Mouse (Mus musculus) liver, adult 2 months (tissue): ENCODE data around the gene Ndrg4. TPM values are rescaled to one million over a fixed set of nuclear protein-coding genes. Genes with fewer than 3 reads are reported as not detected.
A peak's percentile ranks its signal among the peaks of the same experiment; 100 is the strongest.

Source experiments
- DNase-seq: peaks from one replicate; pipeline ENCODE4 v3.0.0-alpha.2; 2011; ENCODE audit warnings: low read depth, low spot score; ENCODE audit errors: extremely low read depth
- H3K27ac ChIP-seq: fragments of 200-500 bp; replicated peaks from 2 replicates; pipeline ENCODE4 v1.5.1; 2012; ENCODE audit warnings: low read depth, mild to moderate bottlenecking, control low read depth, inconsistent platforms, low read length; ENCODE audit not compliant: insufficient read depth
- H3K27me3 ChIP-seq: fragments of 200-500 bp; 2 replicates; pipeline ENCODE4 v1.6.1; 2012; ENCODE audit warnings: mild to moderate bottlenecking, moderate library complexity, low read length, inconsistent platforms; ENCODE audit not compliant: control insufficient read depth, insufficient read depth
- H3K36me3 ChIP-seq: fragments of 200-500 bp; 2 replicates; pipeline ENCODE4 v1.6.1; 2012; ENCODE audit warnings: low read length, inconsistent platforms; ENCODE audit not compliant: control insufficient read depth, insufficient read depth
- H3K4me1 ChIP-seq: fragments of 200-500 bp; 2 replicates; pipeline ENCODE4 v1.6.1; 2011; ENCODE audit warnings: low read length; ENCODE audit not compliant: control insufficient read depth, insufficient read depth
- H3K4me3 ChIP-seq: fragments of 200-500 bp; 2 replicates; pipeline ENCODE4 v1.5.1; 2011; ENCODE audit warnings: low read depth, mild to moderate bottlenecking, control low read depth, low read length, moderate library complexity; ENCODE audit not compliant: insufficient read depth
- H3K79me2 ChIP-seq: fragments of 200-500 bp; 2 replicates; pipeline ENCODE4 v1.6.1; 2012; ENCODE audit warnings: inconsistent platforms, mild to moderate bottlenecking, low read length, moderate library complexity; ENCODE audit not compliant: control insufficient read depth, insufficient read depth
- H3K9ac ChIP-seq: fragments of 200-500 bp; 2 replicates; pipeline ENCODE4 v1.6.1; 2012; ENCODE audit warnings: low read depth, mild to moderate bottlenecking, control low read depth, inconsistent platforms, low read length
- CTCF ChIP-seq: fragments of 200-500 bp; IDR thresholded peaks from 2 replicates; pipeline ENCODE4 v1.5.1; 2011; ENCODE audit warnings: low read depth, low read length, control low read depth
- POLR2A ChIP-seq: fragments of 200-500 bp; IDR thresholded peaks from 2 replicates; pipeline ENCODE4 v1.6.1; 2011; ENCODE audit warnings: low read length, control low read depth; ENCODE audit not compliant: insufficient read depth; ENCODE audit errors: extremely low read depth
- WGBS: fragments of 180-500 bp; shearing (Covaris S2); methylation state at CpG from one replicate; pipeline ENCODE4 v1.1.7; 2018; 5-methylcytosine and 5-hydroxymethylcytosine counted together
- polyA plus RNA-seq: library from polyadenylated mRNA; depleted of rRNA; stranded (reverse); fragments of >200 nt; gene quantifications from 2 replicates; pipeline ENCODE4 v1.2.3, GENCODE M21; 2012
- total RNA-seq: library from RNA; depleted of rRNA; stranded (reverse); fragments of >200 nt; gene quantifications from 2 replicates; pipeline ENCODE4 v1.2.3, GENCODE M21; 2014

Ndrg4 gene
- total and polyA plus RNA-seq, 2 experiments, result 0.26 to 0.55 TPM

GRCm38 (mm10) chr8:95716546-95717335 lies 40.0 kb downstream of the Ndrg4 start:
- Histone ChIP-seq H3K27me3 (no peaks in the 10 kb centered on the region), H3K4me3 (peak overlapping the region; percentile 97), H3K9ac (peak overlapping the region; percentile 96), H3K4me1 (peaks cover 10% of the 10 kb centered on the region), H3K79me2 (no peaks in the 10 kb centered on the region), H3K36me3 (peaks cover 24% of the 10 kb centered on the region), H3K27ac (0 out of 2 replicates have a peak overlapping the region, but pooled peaks have one; percentile 54)
- DNase-seq, result no peak
- 17% methylated on average over 21 of the region's 21 CpGs for WGBS
- TF ChIP-seq POLR2A (no peak), CTCF (no peak)

GRCm38 (mm10) chr8:95727625-95728024 lies 50.8 kb downstream of the Ndrg4 start:
- Histone ChIP-seq H3K79me2 (no peaks in the 10 kb centered on the region), H3K4me3 (no peak overlapping the region), H3K27ac (no peak overlapping the region), H3K9ac (no peak overlapping the region), H3K36me3 (peaks cover 72% of the 10 kb centered on the region), H3K4me1 (no peaks in the 10 kb centered on the region), H3K27me3 (no peaks in the 10 kb centered on the region)
- 80% methylated on average over 4 of the region's 4 CpGs for WGBS
- DNase-seq, result no peak
- no peak for TF ChIP-seq CTCF

- no peak for TF ChIP-seq CTCF
- no peak for TF ChIP-seq POLR2A
- Histone ChIP-seq H3K4me3 (no peak overlapping the region), H3K79me2 (no peaks in the 10 kb centered on the region; the same call in 1 of the 2 replicates), H3K27ac (no peak overlapping the region), H3K9ac (no peak overlapping the region), H3K4me1 (no peaks in the 10 kb centered on the region), H3K27me3 (no peaks in the 10 kb centered on the region), H3K36me3 (peaks cover 76% of the 10 kb centered on the region)
- 73% methylated on average over 7 of the region's 7 CpGs for WGBS
- DNase-seq, result no peak
Observed at GRCm38 (mm10) chr8:95738596-95738995, 61.8 kb downstream of the Ndrg4 start.

GRCm38 (mm10) chr8:95741732-95742131 lies 65.0 kb downstream of the Ndrg4 start:
- DNase-seq, result no peak
- WGBS, result 80% methylated on average over 7 of the region's 7 CpGs
- H3K4me1 ChIP-seq, result no peaks in the 10 kb centered on the region

GRCm38 (mm10) chr8:95748028-95748427 lies 71.2 kb downstream of the Ndrg4 start:
- no peaks in the 10 kb centered on the region for H3K27me3 ChIP-seq
- WGBS, result 94% methylated on average over 4 of the region's 4 CpGs
- H3K27ac ChIP-seq, result no peak overlapping the region
- DNase-seq, result no peak
- peaks cover 74% of the 10 kb centered on the region for H3K36me3 ChIP-seq
- TF ChIP-seq POLR2A, result no peak
- no peak for TF ChIP-seq CTCF
- H3K79me2 ChIP-seq, result no peaks in the 10 kb centered on the region; the same call in 1 of the 2 replicates
- H3K4me1 ChIP-seq, result peaks cover 5% of the 10 kb centered on the region; the same call in 1 of the 2 replicates
- no peak overlapping the region for H3K9ac ChIP-seq
- no peak overlapping the region for H3K4me3 ChIP-seq

More at GRCm38 (mm10) chr8:95741732-95742131, 65.0 kb downstream of the Ndrg4 start:
- H3K27ac ChIP-seq, result no peak overlapping the region
- H3K9ac ChIP-seq, result no peak overlapping the region
- no peak overlapping the region for H3K4me3 ChIP-seq
- no peaks in the 10 kb centered on the region for H3K27me3 ChIP-seq
- no peak for TF ChIP-seq CTCF
- no peak for TF ChIP-seq POLR2A
- peaks cover 81% of the 10 kb centered on the region for H3K36me3 ChIP-seq
- no peaks in the 10 kb centered on the region; the same call in 1 of the 2 replicates for H3K79me2 ChIP-seq

- no peak overlapping the region for H3K4me3 ChIP-seq
- H3K4me1 ChIP-seq, result peaks cover 5% of the 10 kb centered on the region; the same call in 1 of the 2 replicates
- H3K27ac ChIP-seq, result no peak overlapping the region
- H3K36me3 ChIP-seq, result peaks cover 61% of the 10 kb centered on the region
- DNase-seq, result no peak
- 96% methylated on average over 1 of the region's 1 CpGs for WGBS
- H3K79me2 ChIP-seq, result no peaks in the 10 kb centered on the region
- H3K27me3 ChIP-seq, result no peaks in the 10 kb centered on the region
- TF ChIP-seq CTCF (no peak), POLR2A (no peak)
- no peak overlapping the region for H3K9ac ChIP-seq
Observed at GRCm38 (mm10) chr8:95751924-95752323, 75.1 kb downstream of the Ndrg4 start.
